ENCODE assay signal across 8 mouse cellular contexts in the genomic region with DNA sequence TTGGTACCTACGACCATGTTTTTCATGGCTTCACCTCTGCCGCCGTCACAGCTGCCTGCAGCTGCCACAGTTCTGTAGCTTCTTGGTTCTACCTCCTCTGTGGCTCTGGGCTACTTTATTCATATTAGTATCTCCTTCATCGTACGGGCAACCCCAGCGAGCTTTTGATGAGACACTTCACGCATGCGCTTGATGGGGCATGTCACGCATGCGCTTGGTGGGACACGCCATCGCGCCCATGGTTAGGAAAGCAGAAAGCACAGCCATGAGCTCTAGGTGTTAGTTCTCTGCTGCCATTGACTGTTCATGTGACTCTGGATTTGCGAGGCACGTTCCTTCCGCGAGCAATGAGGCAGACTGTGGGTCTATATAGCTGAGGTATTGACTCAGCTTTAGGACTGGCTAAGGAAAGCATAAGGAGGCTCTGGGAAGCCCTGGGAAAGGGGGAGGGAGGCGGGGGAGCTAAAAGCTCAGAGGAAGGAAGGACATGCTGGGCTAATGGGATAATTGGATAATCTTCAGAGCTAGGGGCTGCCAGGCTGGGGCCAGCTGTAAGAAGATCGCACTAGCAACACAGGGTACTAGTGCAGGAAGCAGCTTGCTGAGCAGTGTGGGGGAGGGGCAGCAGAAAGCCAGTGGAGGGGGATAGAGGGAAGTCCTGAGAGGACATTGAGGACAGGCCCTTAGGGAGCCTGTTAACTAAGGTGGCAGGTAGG. TPM values are rescaled to one million over a fixed set of nuclear protein-coding genes. Genes with fewer than 3 reads are reported as not detected.
A peak's percentile ranks its signal among the peaks of the same experiment; 100 is the strongest.
DNase-seq lines count a peak whose midpoint lies in the region; ATAC-seq and TF ChIP-seq lines count a peak whose summit lies in the region.

No protein-coding gene starts in this region.

- 70% methylated on average over 19 of the region's 19 CpGs for WGBS in lung, embryonic 15.5 days
- WGBS in lung, postnatal 0 days: 77% methylated on average over 19 of the region's 19 CpGs
- WGBS in hindbrain, embryonic 13.5 days: 78% methylated on average over 19 of the region's 19 CpGs
- 71% methylated on average over 19 of the region's 19 CpGs for WGBS in olfactory bulb, adult 2 months

- H3K9me3 ChIP-seq in lung, embryonic 15.5 days: no peaks in the 10 kb centered on the region
- H3K9me3 ChIP-seq in lung, postnatal 0 days (ENCODE audit: low read length): no peaks in the 10 kb centered on the region
- H3K9me3 ChIP-seq in hindbrain, embryonic 13.5 days: no peaks in the 10 kb centered on the region

- no peak overlapping the region for H3K4me2 ChIP-seq in lung, embryonic 15.5 days
- H3K4me2 ChIP-seq in lung, postnatal 0 days (replicated peaks; ENCODE audit: low read depth, low read length): no peak overlapping the region
- no peak overlapping the region for H3K4me2 ChIP-seq in hindbrain, embryonic 13.5 days

- no peak for TF ChIP-seq CTCF in lung, postnatal 0 days (IDR thresholded peaks at IDR 0.05)
- TF ChIP-seq CTCF in olfactory bulb, adult 2 months (IDR thresholded peaks at IDR 0.05; ENCODE audit: insufficient read depth, low read depth, low read length): no peak

- TF ChIP-seq POLR2A in olfactory bulb, adult 2 months (IDR thresholded peaks at IDR 0.05; ENCODE audit: insufficient read depth, low read depth, low read length): no peak

- no peaks in the 10 kb centered on the region for H3K36me3 ChIP-seq in lung, embryonic 15.5 days
- no peaks in the 10 kb centered on the region for H3K36me3 ChIP-seq in lung, postnatal 0 days (ENCODE audit: insufficient read depth, low read length)
- H3K36me3 ChIP-seq in hindbrain, embryonic 13.5 days: no peaks in the 10 kb centered on the region

- no peak overlapping the region; the same call in 1 of the 2 replicates for H3K27ac ChIP-seq in lung, embryonic 15.5 days
- no peak overlapping the region for H3K27ac ChIP-seq in lung, postnatal 0 days (ENCODE audit: low read length)
- H3K27ac ChIP-seq in hindbrain, embryonic 13.5 days: 0 out of 2 replicates have a peak overlapping the region, but pooled peaks have one; percentile 35
- 0 out of 2 replicates have a peak overlapping the region, but pooled peaks have one; percentile 7 for H3K27ac ChIP-seq in olfactory bulb, adult 2 months (ENCODE audit: insufficient read depth, low read depth, low read length)

- peak; percentile 67 to 70 for DNase-seq in cerebellum, postnatal 10 days
- DNase-seq in cerebellum, adult 9-10 months: no peak
- DNase-seq in lung, postnatal 0 days (ENCODE audit: low spot score): no peak
- no peak for DNase-seq in left cerebral cortex, adult 8-10 months (ENCODE audit: low spot score in 2 of 2)
- DNase-seq in cerebellum, adult 8-10 months: no peak

- H3K4me3 ChIP-seq in lung, embryonic 15.5 days: no peak overlapping the region
- H3K4me3 ChIP-seq in lung, postnatal 0 days (ENCODE audit: low read depth, low read length): no peak overlapping the region
- no peak overlapping the region for H3K4me3 ChIP-seq in hindbrain, embryonic 13.5 days
- H3K4me3 ChIP-seq in olfactory bulb, adult 2 months (ENCODE audit: insufficient read depth, low read depth, low read length): no peak overlapping the region

- H3K9ac ChIP-seq in lung, embryonic 15.5 days: no peak overlapping the region
- H3K9ac ChIP-seq in lung, postnatal 0 days (replicated peaks; ENCODE audit: low read depth): no peak overlapping the region
- H3K9ac ChIP-seq in hindbrain, embryonic 13.5 days: no peak overlapping the region

- H3K4me1 ChIP-seq in lung, embryonic 15.5 days: peaks cover 35% of the 10 kb centered on the region
- peaks cover 14% of the 10 kb centered on the region; the same call in 1 of the 2 replicates for H3K4me1 ChIP-seq in lung, postnatal 0 days (ENCODE audit: insufficient read depth, low read depth, low read length)
- 0 out of 2 replicates have a peak, but pooled peaks cover 9% of the 10 kb centered on the region for H3K4me1 ChIP-seq in hindbrain, embryonic 13.5 days (replicated peaks)
- H3K4me1 ChIP-seq in olfactory bulb, adult 2 months (ENCODE audit: control insufficient read depth, insufficient read depth, low read length): peaks cover 4% of the 10 kb centered on the region; the same call in 1 of the 2 replicates

- no peak for TF ChIP-seq EP300 in lung, postnatal 0 days (IDR thresholded peaks at IDR 0.05)

- H3K27me3 ChIP-seq in lung, embryonic 15.5 days: no peaks in the 10 kb centered on the region
- H3K27me3 ChIP-seq in lung, postnatal 0 days (replicated peaks; ENCODE audit: insufficient read depth, low read length): no peaks in the 10 kb centered on the region
- no peaks in the 10 kb centered on the region for H3K27me3 ChIP-seq in hindbrain, embryonic 13.5 days

- 0 out of 2 replicates have a peak, but pooled peaks have one; percentile 25 for ATAC-seq in lung, embryonic 15.5 days (ENCODE audit: borderline replicate concordance, extremely low read depth, low FRiP score, low TSS enrichment)
- ATAC-seq in lung, postnatal 0 days: no peak
- 0 out of 2 replicates have a peak, but pooled peaks have one; percentile 18 for ATAC-seq in hindbrain, embryonic 13.5 days (ENCODE audit: low FRiP score)

RNA-seq across cellular contexts. Expression of gene Upb1, which starts 43.4 kb away (rescaled TPM):
- polyA plus RNA-seq in lung, embryonic 15.5 days (2015; fragmentation: Nextera tagmentation; extraction: Ambion mirVana): 0.73 and 1.3 TPM in 2 replicates
- polyA plus RNA-seq in lung, postnatal 0 days (2015; fragmentation: Nextera tagmentation; extraction: Ambion mirVana): 0.27 and 0.33 TPM in 2 replicates
- polyA plus RNA-seq in hindbrain, embryonic 13.5 days (2015; fragmentation: Nextera tagmentation; extraction: Ambion mirVana): 0.09 and 0.10 TPM in 2 replicates
- not detected in 2 replicates for polyA plus RNA-seq in olfactory bulb, adult 2 months (2012; ENCODE audit: insufficient read depth, insufficient read length, low replicate concordance, missing spikeins)
- 1 to 10 TPM in 2 of 4 experiments, under 1 TPM in 2; 0.55 to 1.4 (median 1.1) TPM for total RNA-seq in left cerebral cortex, adult 8-10 months (2022)

Comparison
In these comparisons a context has a peak if more than half of its experiments do, and no peak if none do; other contexts are left out.
1. DNase-seq: peak in cerebellum, postnatal 10 days (2 of 2); none in cerebellum, adult 9-10 months (single experiment), lung, postnatal 0 days (single experiment), left cerebral cortex, adult 8-10 months (0 of 2) and cerebellum, adult 8-10 months (single experiment).
2. H3K27ac ChIP-seq: peak in hindbrain, embryonic 13.5 days (single experiment) and olfactory bulb, adult 2 months (single experiment); none in lung, embryonic 15.5 days (single experiment) and lung, postnatal 0 days (single experiment).